Mouse (Mus musculus) intestine, embryonic 15.5 days (tissue): ENCODE measurements at regions not wholly inside any gene's neighbourhood (a gene's known extent, or its start where the extent isn't known, plus 50 kb on each side); places are given as distances from the start of the nearest gene placed in this dataset.

Experiments used
- ATAC-seq: fragments of 200-750 bp; cut with Nextera tagmentation; 2 replicates; pipeline ENCODE4 v1.8.0; 2017; ENCODE audit warnings: moderate TSS enrichment, moderate library complexity
- H3K27ac ChIP-seq: fragments of 300-500 bp; sonication (generic); 2 replicates; pipeline ENCODE4 v1.5.1; 2015; ENCODE audit warnings: mild to moderate bottlenecking, inconsistent platforms
- H3K27me3 ChIP-seq: fragments of 300-500 bp; sonication (generic); replicated peaks from 2 replicates; pipeline ENCODE4 v1.6.1; 2015; ENCODE audit warnings: inconsistent platforms
- H3K36me3 ChIP-seq: fragments of 300-500 bp; sonication (generic); 2 replicates; pipeline ENCODE4 v1.6.1; 2015; ENCODE audit warnings: inconsistent platforms
- H3K4me1 ChIP-seq: fragments of 300-500 bp; sonication (generic); replicated peaks from 2 replicates; pipeline ENCODE4 v1.6.1; 2015; ENCODE audit warnings: inconsistent platforms
- H3K4me2 ChIP-seq: fragments of 300-500 bp; sonication (generic); replicated peaks from 2 replicates; pipeline ENCODE4 v1.6.1; 2015; ENCODE audit warnings: mild to moderate bottlenecking, inconsistent platforms
- H3K4me3 ChIP-seq: fragments of 300-500 bp; sonication (generic); replicated peaks from 2 replicates; pipeline ENCODE4 v1.5.1; 2015; ENCODE audit warnings: inconsistent platforms
- H3K9ac ChIP-seq: fragments of 300-500 bp; sonication (generic); 2 replicates; pipeline ENCODE4 v1.6.1; 2015; ENCODE audit warnings: inconsistent platforms
- H3K9me3 ChIP-seq: fragments of 300-500 bp; sonication (generic); 2 replicates; pipeline ENCODE4 v1.6.1; 2016; ENCODE audit warnings: inconsistent platforms
- WGBS: fragments of 180-500 bp; shearing (Covaris S2); methylation state at CpG from one replicate; pipeline ENCODE4 v1.1.7; 2015; 5-methylcytosine and 5-hydroxymethylcytosine counted together

DNA sequence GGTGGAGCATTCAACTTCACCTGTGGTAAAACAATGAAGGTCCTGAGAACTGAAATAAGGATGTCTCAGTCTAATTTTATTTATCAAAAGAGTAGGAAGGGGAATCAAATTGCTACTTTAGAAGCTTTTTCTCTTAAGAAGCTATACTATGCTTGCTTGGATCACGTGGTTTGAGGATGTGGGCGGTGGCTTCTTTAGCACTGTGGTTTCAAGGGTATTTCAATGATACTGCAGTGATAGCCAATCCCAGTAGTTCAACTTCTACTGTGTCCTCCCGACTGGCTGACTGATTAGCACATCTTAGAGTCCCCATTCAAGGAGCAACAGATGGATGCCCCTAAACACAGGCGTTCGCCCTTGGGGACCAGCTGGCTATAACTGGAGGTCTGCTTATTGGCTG lies 575.6 kb downstream of the Vrk1 start:
- H3K36me3 ChIP-seq, result no peaks in the 10 kb centered on the region
- no peak overlapping the region for H3K4me2 ChIP-seq
- H3K9ac ChIP-seq, result no peak overlapping the region
- ATAC-seq, result no peak
- no peak overlapping the region for H3K27ac ChIP-seq
- no peaks in the 10 kb centered on the region for H3K4me1 ChIP-seq
- H3K27me3 ChIP-seq, result no peaks in the 10 kb centered on the region
- no peak overlapping the region for H3K4me3 ChIP-seq
- H3K9me3 ChIP-seq, result no peaks in the 10 kb centered on the region
- 85% methylated on average over 5 of the region's 5 CpGs for WGBS

DNA sequence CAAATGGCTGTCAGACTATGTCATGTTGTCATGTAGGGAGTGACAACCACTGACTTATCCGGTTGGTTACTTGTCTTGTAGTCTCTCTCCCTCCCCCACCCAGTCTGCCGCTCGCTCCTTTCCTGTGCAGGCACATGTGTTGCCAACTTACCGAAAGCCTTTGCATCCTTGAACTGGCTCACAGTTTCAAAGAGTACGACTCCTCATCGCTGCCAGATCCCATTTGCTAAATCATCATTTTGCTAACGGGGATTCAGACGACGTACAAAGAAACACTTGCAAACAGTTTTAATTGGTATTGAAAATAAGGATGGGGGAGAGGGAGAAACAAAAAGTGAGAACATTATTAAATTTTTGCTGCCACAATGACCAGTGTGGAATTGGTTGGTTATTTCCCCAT lies 582.7 kb downstream of the Vrk1 start:
- no peaks in the 10 kb centered on the region for H3K27me3 ChIP-seq
- ATAC-seq, result no peak
- no peak overlapping the region for H3K4me2 ChIP-seq
- WGBS, result 90% methylated on average over 9 of the region's 9 CpGs
- no peak overlapping the region for H3K4me3 ChIP-seq
- no peak overlapping the region for H3K9ac ChIP-seq
- no peak overlapping the region for H3K27ac ChIP-seq
- H3K4me1 ChIP-seq, result no peaks in the 10 kb centered on the region
- no peaks in the 10 kb centered on the region for H3K36me3 ChIP-seq
- H3K9me3 ChIP-seq, result no peaks in the 10 kb centered on the region

DNA sequence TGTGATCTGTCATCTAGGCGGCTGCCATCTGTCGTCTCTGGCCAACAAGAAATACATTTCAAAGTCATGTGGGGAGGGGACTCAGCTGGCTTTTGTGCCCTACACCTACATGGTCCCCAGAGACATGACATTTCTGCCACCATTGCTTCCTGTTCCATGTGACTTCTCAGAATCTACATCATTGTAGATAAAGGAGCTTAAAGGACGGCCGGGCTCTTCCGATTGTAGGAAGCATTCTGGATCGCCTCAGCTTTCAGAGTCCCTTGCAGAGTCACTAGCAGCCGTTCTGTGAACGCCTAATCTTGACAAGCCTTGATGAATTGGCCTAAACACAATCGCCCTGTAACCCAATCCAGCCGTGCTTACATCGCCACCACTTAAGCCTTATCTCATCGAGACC lies 587.6 kb downstream of the Vrk1 start:
- Histone ChIP-seq H3K9ac (no peak overlapping the region), H3K9me3 (no peaks in the 10 kb centered on the region), H3K4me1 (no peaks in the 10 kb centered on the region), H3K27me3 (no peaks in the 10 kb centered on the region), H3K27ac (no peak overlapping the region), H3K4me3 (no peak overlapping the region), H3K4me2 (no peak overlapping the region), H3K36me3 (no peaks in the 10 kb centered on the region)
- 7% methylated on average over 12 of the region's 12 CpGs for WGBS
- no peak for ATAC-seq

DNA sequence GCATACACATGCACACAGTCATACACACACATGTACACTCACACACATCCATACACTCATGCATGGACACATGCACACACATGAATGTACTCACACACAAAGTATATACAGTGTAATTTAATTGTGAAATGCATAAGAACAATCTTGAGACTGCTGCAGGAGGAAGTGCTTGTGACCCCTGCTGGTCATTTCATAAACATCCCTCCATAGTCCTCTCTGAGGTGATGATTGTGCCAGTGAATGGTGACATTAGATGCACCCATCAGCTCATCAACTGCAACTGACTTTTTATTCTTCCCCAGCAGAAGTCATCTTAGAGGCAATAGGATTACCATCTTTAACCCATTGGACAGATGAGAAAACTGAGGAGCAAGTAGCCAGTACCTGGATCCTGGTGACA lies 597.2 kb downstream of the Vrk1 start:
- H3K4me3 ChIP-seq, result no peak overlapping the region
- H3K9ac ChIP-seq, result no peak overlapping the region
- H3K9me3 ChIP-seq, result no peaks in the 10 kb centered on the region
- H3K36me3 ChIP-seq, result no peaks in the 10 kb centered on the region
- H3K27me3 ChIP-seq, result no peaks in the 10 kb centered on the region
- no peak for ATAC-seq
- no peak overlapping the region for H3K4me2 ChIP-seq
- H3K27ac ChIP-seq, result no peak overlapping the region
- no peaks in the 10 kb centered on the region for H3K4me1 ChIP-seq

DNA sequence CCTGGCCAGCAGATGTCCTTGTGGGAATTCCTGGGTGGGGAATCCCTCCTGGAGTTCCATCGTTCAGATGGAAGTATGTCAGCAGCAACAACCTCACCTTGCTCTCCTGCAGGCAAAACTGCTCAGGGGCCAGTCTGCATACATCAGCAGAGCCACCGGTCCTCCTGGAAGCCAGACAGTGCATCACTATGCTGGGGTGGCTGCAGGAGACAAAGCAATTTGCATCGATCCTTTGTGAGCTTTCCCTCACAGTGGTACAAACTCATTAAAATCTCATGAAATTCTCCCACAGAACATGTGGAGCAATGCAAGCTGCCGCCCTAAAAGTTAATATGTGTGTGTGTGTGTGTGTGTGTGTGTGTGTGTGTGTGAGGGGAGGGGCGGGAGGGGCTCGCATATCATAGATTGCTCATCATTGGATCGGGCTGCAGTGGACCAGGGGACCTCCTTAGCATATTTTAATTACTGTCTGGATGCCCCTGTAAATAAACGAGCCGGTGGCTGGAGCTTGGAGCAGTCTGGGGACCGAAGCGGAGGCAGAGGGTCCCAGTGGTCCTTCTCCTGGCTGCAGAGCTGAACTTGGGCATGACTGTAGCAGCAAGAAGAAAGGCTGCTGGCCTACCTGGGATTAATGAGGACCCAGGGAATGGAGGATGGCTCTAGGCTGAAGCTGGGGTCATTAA lies 597.8 kb downstream of the Vrk1 start:
- Histone ChIP-seq H3K4me3 (no peak overlapping the region), H3K9me3 (no peaks in the 10 kb centered on the region), H3K4me1 (no peaks in the 10 kb centered on the region), H3K36me3 (no peaks in the 10 kb centered on the region), H3K9ac (no peak overlapping the region), H3K27me3 (no peaks in the 10 kb centered on the region), H3K27ac (no peak overlapping the region), H3K4me2 (no peak overlapping the region)
- no peak for ATAC-seq
- WGBS, result 74% methylated on average over 11 of the region's 11 CpGs

DNA sequence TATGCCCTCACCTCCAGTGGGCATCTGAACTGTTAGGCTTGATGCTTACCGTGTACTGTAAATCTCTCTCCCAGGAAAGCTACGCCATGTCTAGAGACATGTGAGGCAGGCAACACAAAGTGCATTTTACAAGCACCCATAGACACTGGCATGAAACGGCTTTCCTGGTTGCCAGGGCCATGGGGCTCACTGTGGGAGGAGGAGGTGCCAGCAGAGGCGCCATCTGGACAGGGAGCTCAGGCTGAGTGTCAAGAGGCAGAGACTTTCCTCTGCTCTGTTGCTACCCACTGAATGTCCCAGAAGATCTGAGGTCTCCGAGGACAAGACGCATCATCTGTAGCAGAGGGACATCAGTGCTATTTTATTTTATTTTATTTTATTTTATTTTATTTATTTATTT lies 608.7 kb downstream of the Vrk1 start:
- ATAC-seq, result no peak
- Histone ChIP-seq H3K27ac (no peak overlapping the region), H3K4me1 (no peaks in the 10 kb centered on the region), H3K9me3 (no peaks in the 10 kb centered on the region), H3K36me3 (no peaks in the 10 kb centered on the region), H3K27me3 (no peaks in the 10 kb centered on the region), H3K4me2 (no peak overlapping the region), H3K9ac (no peak overlapping the region), H3K4me3 (no peak overlapping the region)
- 93% methylated on average over 6 of the region's 6 CpGs for WGBS

DNA sequence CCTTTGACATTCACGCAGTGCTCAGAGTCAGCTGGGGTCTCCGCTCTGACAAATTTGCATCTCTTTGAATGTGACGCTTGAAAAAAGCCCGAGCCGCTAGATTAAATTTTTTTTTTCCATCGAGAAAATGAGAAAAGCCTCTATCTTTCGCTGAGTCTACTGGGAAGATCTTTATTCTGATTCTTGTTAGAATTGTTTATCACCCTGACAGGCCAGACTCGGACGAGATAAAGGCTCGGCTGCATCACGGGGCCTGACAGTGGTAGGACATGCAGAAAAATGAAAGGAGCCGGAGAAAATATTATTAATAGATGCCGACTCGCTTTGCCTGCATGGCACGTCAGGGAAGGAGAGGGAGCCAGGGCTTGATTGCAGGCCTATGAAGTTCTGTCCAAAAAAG lies 616.8 kb downstream of the Vrk1 start:
- Histone ChIP-seq H3K4me3 (no peak overlapping the region), H3K4me2 (no peak overlapping the region), H3K4me1 (no peaks in the 10 kb centered on the region), H3K27ac (no peak overlapping the region), H3K9ac (no peak overlapping the region), H3K9me3 (no peaks in the 10 kb centered on the region), H3K36me3 (no peaks in the 10 kb centered on the region), H3K27me3 (no peaks in the 10 kb centered on the region)
- ATAC-seq, result no peak
- 63% methylated on average over 15 of the region's 15 CpGs for WGBS

DNA sequence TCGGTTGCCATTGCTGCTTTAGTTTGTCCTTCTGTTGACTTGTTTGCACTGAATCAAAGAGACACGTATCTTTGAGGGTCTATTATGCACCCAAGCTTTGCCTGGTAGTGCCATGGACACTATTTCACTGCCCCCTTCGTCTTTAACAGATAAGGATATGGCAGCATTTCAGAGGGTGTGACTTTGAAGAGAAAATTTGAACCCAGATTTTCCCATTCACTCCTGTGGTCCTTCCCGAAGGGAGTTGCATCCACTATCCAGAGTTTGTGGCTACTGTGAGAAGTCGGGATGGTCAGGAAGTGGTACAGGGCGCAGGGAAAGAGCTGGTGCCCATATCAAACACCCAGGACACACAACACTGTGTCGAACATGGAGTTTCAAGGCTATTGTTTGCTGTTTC lies 622.5 kb downstream of the Vrk1 start:
- no peak for ATAC-seq

DNA sequence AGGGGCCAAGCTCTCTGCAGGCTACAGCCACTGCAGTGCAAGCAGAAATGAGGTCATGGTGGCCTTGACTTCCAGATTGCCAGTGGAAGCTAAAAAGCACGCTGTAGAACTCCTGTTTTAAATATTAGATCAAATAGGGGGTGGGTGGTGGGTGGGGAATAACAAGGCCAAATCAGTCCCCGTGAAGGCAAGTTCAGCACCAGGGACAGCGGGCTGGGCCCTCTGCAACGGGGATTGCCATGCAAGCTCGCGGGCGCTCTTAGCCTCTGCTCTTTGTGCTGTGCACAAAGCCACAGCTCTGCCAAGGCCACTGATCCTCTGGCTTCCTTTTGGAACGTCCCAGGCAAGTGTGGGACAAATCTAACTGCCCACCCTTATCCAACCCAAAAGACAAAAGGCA lies 623.1 kb downstream of the Vrk1 start:
- Histone ChIP-seq H3K9me3 (no peaks in the 10 kb centered on the region), H3K36me3 (no peaks in the 10 kb centered on the region), H3K27me3 (no peaks in the 10 kb centered on the region), H3K27ac (no peak overlapping the region), H3K4me3 (no peak overlapping the region), H3K9ac (no peak overlapping the region), H3K4me1 (no peaks in the 10 kb centered on the region), H3K4me2 (no peak overlapping the region)
- WGBS, result 7% methylated on average over 8 of the region's 8 CpGs
- no peak for ATAC-seq

More for the DNA sequence above, 622.5 kb downstream of the Vrk1 start:
- H3K27me3 ChIP-seq, result no peaks in the 10 kb centered on the region
- no peaks in the 10 kb centered on the region for H3K4me1 ChIP-seq
- no peaks in the 10 kb centered on the region for H3K9me3 ChIP-seq
- no peak overlapping the region for H3K27ac ChIP-seq
- H3K9ac ChIP-seq, result no peak overlapping the region
- 80% methylated on average over 7 of the region's 7 CpGs for WGBS
- H3K4me2 ChIP-seq, result no peak overlapping the region
- no peaks in the 10 kb centered on the region for H3K36me3 ChIP-seq
- H3K4me3 ChIP-seq, result no peak overlapping the region

DNA sequence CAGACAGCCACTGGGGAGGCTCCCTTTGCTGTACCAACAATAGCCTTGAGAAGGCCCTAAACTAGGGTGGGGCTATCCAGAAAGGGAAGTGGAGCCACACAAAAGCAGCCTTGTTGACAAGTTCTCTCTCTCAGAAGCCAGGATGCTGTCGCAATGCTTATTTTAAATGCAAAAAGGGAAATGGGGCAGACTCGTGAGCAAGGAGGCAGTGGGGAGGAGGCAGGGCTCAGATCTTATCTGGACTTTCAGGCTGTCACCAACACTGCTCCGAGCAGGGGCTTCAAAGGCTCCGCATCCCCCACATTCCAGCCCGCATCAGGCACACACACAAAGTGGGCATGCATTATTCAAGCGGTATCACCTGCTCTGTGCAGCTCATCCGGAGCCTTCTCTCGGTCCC lies 648.3 kb downstream of the Vrk1 start:
- Histone ChIP-seq H3K9me3 (no peaks in the 10 kb centered on the region), H3K9ac (no peak overlapping the region), H3K27ac (no peak overlapping the region), H3K4me3 (no peak overlapping the region), H3K36me3 (no peaks in the 10 kb centered on the region), H3K4me2 (no peak overlapping the region), H3K4me1 (no peaks in the 10 kb centered on the region), H3K27me3 (no peaks in the 10 kb centered on the region)
- no peak for ATAC-seq
- 18% methylated on average over 8 of the region's 8 CpGs for WGBS

DNA sequence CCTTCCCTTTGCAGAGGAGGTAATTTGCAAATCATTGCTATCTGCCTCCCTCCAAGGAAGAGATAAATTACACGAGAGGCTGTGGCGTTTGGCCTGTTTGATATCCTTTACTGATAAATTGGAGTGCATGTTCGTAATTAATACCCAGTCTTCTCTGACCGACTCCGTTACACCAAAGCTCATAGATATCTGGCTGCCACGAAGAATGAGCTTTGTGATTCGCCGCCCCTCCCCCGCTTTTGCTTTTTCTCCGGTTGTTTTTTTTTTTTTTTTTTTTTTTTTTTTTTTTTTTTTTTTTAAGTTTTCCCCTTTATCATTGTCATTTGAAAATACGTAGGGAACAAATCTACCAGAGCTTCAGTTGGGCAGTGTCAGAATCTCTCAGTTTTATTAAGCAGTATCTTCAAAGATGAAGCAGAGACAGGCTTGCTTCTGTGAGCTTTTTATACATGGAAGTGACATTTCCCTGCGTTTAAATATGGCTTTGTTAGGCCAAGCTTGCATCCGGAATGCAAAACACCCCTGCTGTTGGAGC lies 663.3 kb downstream of the Vrk1 start:
- 0 out of 2 replicates have a peak, but pooled peaks cover 4% of the 10 kb centered on the region for H3K4me1 ChIP-seq
- H3K36me3 ChIP-seq, result no peaks in the 10 kb centered on the region
- WGBS, result 26% methylated on average over 13 of the region's 13 CpGs
- no peak for ATAC-seq
- no peaks in the 10 kb centered on the region for H3K9me3 ChIP-seq
- H3K4me3 ChIP-seq, result no peak overlapping the region
- H3K27me3 ChIP-seq, result 0 out of 2 replicates have a peak, but pooled peaks cover 3% of the 10 kb centered on the region
- no peak overlapping the region for H3K27ac ChIP-seq
- H3K9ac ChIP-seq, result no peak overlapping the region
- H3K4me2 ChIP-seq, result no peak overlapping the region

DNA sequence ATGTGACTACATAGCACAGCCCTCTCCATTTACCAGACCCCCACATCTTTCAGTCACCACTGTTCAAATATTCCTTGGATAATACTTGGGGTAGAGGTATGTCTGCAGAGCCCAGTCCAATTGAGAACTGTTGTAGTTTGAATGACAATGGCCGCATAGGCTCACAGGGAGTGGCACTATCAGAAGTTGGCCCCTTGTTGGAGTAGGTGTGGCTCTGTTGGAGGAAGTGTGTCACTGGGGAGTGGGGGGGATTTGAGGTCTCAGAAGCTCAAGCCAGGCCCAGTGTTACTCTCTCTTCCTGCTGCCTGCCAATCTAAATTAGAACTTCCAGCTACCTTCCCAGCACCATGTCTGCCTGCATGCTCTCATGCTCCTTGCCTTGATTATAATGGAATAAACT lies 664.7 kb downstream of the Vrk1 start:
- H3K9me3 ChIP-seq, result no peaks in the 10 kb centered on the region
- H3K9ac ChIP-seq, result no peak overlapping the region
- ATAC-seq, result no peak
- H3K4me3 ChIP-seq, result no peak overlapping the region
- 0 out of 2 replicates have a peak, but pooled peaks cover 4% of the 10 kb centered on the region for H3K4me1 ChIP-seq
- H3K36me3 ChIP-seq, result no peaks in the 10 kb centered on the region
- no peak overlapping the region for H3K27ac ChIP-seq
- 90% methylated on average over 1 of the region's 1 CpGs for WGBS
- no peak overlapping the region for H3K4me2 ChIP-seq
- 0 out of 2 replicates have a peak, but pooled peaks cover 3% of the 10 kb centered on the region for H3K27me3 ChIP-seq

DNA sequence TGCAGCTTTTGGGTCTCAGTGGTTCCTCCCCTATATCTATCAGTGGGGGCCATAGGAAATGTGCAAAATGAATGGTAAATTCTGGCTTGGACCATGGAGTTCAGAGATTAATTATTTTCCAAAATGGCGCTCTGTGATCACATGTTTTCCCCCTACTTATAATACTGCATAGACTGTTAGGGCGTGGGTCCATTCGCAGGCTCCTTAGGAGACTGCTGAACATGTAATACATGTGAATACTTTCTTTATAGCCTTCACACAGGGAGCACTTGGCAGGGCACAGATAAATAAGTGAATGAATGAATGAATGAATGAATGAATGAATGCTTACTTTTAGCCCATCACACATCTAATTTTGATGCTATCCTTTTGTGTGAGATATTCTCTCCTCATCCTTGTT lies 666.1 kb downstream of the Vrk1 start:
- 0 out of 2 replicates have a peak, but pooled peaks cover 4% of the 10 kb centered on the region for H3K4me1 ChIP-seq
- no peaks in the 10 kb centered on the region for H3K9me3 ChIP-seq
- no peak overlapping the region for H3K4me3 ChIP-seq
- no peaks in the 10 kb centered on the region for H3K36me3 ChIP-seq
- no peak overlapping the region for H3K4me2 ChIP-seq
- 92% methylated on average over 3 of the region's 3 CpGs for WGBS
- H3K27me3 ChIP-seq, result 0 out of 2 replicates have a peak, but pooled peaks cover 3% of the 10 kb centered on the region
- no peak overlapping the region for H3K9ac ChIP-seq
- ATAC-seq, result no peak
- no peak overlapping the region for H3K27ac ChIP-seq
